Mouse (Mus musculus) CD4-positive, CD25-positive, alpha-beta regulatory T cell, adult 2 months (primary cell): Measurements from ENCODE around the gene Pik3r5.

ENCODE experiments used
- DNase-seq: peaks from one replicate; pipeline ENCODE4 v3.0.0-alpha.2; 2012; ENCODE audit warnings: low read depth, low spot score

The Pik3r5 gene

DNA sequence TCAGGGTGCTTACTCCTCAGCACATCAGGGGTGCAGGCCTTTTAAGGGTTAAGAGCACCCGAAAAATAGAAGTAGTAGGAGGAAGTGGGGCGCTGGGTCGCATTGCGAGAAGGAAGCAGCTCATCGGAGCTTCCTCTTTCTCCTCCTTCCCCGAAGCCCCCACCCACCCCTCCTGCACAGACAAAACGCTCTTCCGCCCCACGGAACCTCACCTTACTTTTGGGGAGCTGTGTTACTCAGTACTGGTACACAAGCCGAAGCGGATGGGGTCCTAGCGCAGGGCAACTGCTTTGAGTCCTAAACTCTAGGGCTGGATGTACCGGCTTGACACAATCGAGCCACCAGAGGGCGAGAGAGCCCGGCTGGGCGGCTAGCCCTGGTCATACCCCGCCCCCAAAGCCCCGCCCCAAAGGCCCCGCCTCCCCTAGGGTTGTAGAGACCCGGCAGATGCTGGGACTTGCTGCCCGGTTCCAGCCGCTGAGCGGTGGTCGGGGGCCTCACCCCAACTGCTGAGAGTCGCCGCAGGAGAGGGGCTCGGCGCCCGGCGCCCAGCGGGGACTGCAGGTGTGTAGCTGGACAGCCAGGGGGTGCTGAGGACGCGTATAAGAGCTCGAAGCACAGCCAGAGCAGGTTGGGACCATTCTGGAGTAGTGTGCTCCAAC is at the start of gene Pik3r5:
TSS of gene Pik3r5 (plus strand) at position 423 of the 662 bp plus-strand sequence.
- peak; percentile 96 for DNase-seq

DNA sequence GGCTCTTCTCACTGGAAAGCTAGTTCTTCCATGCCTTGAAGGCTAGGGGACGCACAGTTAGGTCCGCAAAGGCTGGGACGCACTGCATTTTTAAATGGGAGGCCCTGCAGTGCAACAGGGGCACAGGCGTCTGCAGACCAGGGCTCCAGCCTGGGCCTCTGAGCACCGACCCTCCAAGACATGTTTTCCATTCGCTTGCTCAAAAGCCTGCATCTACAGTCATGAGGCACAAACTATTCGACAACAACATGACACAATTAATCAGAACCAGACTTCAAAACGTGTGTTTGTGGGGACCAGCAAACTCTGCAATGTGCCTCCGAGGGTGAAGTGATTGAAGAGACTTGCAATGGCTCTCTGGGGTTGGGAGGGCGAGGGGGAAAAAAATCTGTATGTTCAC is 48.4 kb upstream of the Pik3r5 start:
- no peak for DNase-seq

DNA sequence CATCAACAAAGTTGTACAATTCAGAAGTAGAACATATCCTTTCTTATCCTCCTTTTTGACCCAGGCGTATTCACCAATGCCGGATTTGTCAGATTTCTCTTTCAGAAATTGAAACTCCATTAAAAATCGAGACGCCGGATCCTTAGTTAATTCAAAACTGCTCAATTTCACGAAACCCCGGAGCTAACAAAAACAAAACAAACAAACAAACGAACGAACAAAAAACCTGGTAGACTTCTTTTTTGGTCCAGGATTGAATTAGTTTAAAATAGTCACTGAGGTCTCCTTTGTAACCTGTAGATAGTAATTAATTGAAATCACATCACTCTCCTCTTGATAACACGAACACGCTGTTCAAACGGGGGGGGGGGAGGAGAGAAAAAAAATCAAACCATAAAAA is 47.8 kb upstream of the Pik3r5 start:
- DNase-seq = no peak

DNA sequence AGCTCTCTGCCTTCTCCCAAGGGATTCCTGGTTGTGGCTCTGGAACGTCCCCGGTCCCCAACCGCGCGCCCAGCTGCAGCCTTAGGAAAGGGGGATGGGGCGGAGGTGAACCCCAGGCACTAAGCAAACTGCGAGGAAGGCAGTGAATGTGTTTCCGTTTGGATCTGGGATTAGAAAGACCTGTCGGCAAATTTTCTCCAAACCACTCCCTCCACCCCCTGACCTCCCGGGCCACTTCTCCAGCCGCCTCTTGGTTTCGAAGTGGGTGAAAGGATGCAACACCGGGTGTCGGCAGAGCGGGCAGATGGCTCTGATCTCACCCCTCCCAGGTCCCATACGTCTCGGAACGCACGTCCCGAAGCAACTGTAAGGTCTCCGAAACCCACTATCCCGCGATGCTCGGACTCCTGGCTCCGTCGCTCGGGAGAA is 47.3 kb upstream of the Pik3r5 start:
- DNase-seq = no peak

DNA sequence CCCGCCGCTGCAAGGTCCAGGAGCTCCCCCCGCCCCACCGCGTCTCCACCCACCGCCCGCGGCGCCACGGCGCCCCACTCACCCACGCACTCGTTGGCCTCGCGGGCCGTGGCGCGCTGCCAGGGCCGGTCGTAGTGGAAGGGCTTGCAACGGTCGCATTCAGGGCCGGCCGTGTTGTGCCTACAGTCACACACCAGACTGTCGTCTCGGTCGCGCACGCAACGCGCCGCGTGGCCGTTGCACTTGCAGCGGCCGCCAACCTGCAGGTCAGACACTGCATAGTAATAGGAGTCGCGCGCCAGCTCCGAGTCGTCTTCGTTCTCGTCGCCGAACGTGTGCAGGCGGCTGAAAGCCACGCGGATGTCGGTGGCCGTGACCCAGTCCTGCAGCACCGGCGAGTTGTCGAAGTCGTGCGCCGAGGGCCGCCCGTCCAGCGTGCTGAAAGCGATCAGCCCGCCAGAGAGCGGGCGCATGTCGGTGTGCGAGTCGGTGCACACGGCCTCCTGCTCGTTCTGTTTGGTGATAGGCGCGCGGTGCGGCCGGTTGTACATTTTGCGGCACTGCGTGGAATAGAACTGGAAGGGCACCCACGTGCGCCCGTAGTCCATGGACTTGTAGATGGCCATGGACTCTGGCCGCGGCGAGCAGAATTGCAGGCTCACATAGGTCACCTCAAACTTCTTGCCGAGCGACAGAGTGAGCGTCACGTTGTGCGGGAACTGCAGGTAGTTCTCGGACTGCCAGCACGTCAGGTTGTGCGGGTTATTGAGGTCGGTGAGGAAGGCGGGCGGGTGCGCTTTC is 46.7 kb upstream of the Pik3r5 start:
- peak; percentile 63 for DNase-seq

DNA sequence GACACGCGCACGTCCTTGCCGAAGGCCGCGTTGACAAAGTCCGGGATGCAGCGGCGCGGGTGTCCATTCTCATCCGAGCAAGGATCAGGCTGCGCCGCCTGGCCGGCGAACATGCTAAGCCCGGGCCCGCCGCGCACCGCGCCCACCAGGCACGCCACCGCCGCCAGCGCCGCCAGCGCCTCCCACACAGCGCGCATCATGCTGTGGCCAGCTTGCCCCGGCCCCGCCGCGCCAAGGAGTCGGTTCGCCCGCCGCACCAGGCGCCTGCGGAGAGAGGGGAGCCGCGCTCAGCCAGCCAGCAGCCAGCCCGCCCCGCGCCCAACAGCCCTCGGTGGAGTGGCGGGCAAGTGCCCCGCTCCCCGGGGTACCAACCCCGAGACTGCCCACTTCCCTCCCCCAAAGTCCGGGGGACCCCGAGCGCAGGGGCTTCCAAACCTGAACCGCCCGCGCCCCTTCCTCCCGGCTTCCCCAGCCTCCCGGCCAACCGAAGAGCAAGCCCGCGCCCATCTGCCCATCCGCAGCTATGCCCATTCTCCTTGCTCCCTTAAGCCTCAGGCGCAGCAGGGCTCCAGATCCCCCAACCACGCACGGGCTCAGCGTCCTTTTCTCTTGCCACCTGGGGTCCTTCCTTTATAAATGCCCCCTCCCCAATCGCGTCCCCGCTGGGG is 45.9 kb upstream of the Pik3r5 start:
- DNase-seq = peak; percentile 39

DNA sequence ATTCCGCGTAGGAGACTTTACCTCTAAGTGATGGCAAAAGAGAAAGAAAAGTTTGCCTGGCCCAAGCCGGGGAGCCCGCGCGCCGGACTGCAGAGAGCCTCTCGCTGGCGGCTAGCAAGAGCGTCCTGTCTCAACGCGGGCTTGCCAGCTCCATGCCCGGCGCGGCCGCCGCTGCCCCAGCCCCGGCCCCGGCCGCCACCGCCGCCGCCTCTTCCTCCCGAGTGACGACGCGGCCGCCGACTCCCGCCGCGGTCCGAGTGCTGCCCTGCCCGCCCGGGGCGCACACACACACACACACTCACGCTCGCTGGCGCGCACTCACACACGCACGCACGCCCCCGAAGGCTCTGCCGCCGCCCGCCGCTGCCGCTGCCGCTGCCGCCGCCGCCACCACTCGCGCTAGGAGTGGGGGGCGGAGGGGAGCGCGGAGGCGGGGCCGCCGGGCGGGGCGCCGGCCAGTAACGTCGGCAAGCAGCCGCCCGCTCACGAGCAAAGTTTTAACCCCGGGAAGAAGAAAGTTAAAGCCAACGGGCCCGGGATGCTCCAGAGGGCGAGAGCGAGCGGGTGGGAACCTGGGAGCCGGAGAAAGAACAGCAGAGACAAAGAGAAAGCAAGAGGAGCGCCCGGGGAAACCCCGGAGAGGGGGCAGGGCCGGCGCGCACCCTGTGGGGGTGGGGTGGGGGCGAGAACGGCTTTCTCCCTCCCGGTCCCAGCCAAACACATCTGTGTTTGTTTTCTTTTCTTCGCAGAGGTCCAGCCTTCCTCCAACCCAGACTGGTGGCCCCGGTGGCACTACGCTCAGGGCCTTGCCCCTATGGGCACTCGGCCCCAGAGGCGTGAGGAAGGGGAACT is 45.1 kb upstream of the Pik3r5 start:
- DNase-seq = peak; percentile 72

DNA sequence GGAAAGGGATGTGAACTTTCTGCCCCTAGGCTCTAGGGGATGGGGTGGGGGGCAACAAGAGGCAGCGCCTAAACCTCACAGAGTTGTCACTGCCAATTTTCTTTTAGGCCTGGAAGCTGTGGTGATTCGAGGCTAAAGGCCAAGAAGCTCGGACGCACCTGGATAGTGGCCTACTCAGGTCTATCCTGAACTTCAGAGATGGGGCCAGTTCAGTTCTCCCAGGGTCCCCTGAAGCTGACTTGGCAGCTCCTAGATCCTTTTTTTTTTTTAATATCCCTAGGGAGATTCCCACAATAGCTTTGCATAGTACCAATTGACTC is 44.5 kb upstream of the Pik3r5 start:
- no peak for DNase-seq

DNA sequence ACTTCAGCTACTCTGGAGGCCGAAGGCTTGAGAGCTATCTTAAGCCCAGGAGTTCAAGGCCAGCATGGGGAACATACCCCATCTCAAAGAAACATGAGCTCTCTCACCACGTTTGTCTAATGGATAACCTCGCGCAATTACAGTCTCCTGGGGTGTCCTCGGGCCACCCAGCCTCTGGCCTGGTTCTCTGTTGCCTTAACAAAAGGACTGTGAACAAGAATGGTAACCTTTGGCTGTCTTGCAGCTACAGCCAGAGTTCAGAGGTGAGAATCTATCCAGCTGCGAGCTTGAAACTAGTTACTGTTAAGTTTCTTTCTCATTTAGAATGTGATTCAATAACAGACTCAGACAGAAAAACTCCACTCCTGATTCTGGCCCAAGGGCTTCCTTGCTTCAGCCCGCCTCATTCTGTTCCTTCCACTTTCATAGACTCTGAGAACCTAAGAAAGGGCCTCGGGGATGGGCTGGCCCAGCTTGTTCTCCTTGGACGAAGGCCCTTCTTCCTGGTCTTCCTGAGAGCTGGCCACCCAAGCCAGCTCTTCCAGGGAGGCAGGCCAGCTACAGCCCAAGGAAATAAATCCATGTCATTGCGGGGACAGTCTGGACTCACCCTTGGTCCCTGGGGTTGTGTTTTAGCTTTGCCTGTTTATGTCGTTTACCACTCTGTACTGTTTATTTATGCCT is 43.8 kb upstream of the Pik3r5 start:
- DNase-seq = no peak

DNA sequence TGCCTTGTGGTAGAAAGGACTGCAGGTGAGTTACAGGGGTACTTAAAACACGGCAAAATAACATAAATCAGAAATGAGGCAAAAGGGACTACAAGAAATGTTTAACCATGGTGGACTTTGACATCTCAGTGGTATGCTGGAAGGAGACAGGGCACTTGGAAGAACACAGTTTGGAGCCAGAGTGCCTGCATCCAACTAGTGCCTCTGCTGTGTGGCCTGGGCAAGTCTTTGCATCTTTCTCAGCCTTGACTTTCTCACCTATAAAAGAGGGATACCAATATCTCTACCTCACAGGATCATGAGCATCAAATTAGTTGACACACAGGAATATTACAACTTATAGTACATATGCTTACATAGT is 43.3 kb upstream of the Pik3r5 start:
- DNase-seq = no peak

DNA sequence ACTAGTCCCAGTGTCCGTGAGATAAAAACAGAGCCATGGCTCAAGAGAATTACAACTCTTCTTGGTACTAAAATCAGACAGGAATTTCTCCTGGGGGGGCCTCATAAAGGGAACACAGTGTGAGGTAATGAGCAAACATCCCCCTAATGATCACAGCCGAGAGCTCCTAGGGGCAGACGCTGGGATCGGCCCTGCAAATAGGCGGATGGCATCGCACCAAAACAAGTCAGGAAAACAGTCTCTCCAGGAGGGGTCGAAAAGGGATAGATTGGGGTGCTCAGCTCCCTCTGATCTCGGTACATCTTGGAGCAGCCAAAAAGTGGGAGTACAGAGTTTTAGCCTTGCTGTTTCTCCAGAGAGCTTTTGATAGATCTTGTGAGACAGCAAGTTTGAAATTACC is 42.3 kb upstream of the Pik3r5 start:
- DNase-seq = no peak

DNA sequence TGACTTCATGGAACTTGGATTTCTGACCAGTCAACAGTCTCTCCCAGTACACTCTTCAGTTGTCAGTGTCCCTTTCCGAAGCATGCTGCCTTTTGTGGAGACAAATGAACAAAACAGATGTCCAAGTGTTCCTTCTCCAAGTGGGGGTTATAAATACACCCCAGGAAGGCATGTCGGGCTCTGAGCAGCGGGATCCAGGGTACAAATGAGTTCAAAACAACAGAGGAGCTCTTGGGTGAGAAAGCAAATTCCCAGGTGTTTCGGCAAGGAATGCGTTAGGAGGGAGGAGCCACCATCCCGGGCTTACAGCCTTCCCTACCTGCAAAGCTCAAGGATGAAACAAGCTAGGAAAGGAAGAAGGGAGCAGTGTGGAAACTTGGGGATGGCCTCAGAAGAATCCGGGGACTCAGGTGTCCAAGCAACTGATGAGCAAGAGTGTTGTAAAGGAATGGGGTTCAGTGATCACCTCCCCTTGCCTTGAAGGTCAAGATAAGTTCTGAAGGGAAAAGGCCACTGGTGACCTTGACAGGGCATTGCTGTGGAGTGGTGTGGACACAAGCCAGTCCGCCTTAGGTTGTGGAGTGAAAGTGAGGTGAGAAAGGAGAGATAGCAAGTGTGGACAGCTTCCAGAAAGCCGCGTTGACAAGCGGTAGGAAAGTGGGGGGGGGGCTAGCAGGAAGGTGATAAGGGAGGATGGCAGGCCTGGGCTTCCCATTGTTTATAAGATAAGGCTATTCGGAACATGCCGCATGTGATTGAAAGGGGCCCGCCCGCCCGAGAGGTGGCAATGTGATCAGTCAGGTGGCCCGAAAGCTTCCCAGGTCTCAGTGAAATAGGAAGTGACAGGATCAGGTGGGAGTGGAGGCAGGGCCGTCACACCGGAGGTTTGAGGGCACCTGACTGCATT is 41.3 kb upstream of the Pik3r5 start:
- no peak for DNase-seq

DNA sequence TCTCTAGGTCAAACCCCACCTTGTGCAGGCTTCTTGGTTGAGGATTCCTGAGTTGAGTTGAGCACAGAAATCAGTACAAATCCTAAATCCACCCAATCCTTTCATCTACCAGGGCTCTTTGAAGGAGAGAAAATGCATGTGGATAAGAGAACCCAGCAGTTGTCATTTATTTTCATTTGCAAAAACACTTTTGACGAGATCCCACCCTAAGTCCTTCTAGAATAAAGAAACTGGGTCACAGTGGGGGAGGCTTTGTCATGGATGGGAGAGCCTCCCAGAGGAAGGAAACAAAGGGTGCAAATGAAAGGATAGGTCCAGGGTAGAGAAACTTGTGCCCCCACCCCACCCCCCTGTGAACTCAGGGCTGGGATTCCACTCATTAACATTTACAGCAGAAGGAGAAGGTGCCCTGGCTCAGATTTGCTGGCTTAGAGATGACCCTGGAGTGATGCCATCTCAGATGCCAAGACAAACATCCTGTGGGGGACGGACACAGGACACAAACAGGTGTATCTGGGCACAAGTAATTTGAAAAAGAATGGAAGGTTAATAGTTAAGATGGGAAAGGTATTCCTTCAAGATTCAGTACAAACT is 37.9 kb upstream of the Pik3r5 start:
- no peak for DNase-seq

DNA sequence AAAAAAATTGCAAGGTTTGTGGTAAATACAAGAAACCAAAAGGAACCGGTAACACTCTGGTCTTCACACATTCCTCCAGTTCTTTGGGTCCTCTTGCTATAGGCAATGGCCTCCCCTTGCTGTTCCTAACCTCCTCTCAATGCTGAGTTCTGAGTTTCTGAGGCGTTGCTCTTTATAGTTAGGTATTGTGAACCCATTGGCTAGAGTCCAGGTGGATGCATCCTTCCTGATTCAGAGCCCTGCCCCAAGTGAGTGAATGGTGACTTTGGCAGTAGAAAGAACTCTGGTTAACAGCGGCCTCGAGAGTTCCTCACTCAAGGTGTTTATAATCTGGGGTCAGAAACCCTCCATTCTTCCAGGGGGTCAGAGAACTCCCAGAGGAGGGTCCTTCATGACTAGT is 37.2 kb upstream of the Pik3r5 start:
- DNase-seq = no peak

DNA sequence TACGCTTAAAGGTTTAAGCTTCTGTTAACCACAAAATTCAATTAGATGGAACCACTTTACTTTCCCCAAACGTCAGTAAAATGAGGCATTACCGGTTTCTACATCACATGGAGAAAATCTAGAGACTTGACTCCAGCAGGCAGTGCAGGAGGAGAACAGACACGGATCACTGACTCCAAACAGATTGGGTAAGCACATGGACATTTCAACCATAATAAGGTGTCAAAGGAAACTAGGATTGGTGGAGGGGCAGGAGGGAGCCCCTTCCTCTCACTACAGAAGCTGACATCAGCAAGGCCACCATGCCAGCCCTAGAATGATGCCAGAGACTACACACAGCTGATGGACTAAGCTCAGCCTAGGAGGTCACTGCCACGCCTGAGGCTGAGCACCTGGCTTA is 36.4 kb upstream of the Pik3r5 start:
- no peak for DNase-seq

DNA sequence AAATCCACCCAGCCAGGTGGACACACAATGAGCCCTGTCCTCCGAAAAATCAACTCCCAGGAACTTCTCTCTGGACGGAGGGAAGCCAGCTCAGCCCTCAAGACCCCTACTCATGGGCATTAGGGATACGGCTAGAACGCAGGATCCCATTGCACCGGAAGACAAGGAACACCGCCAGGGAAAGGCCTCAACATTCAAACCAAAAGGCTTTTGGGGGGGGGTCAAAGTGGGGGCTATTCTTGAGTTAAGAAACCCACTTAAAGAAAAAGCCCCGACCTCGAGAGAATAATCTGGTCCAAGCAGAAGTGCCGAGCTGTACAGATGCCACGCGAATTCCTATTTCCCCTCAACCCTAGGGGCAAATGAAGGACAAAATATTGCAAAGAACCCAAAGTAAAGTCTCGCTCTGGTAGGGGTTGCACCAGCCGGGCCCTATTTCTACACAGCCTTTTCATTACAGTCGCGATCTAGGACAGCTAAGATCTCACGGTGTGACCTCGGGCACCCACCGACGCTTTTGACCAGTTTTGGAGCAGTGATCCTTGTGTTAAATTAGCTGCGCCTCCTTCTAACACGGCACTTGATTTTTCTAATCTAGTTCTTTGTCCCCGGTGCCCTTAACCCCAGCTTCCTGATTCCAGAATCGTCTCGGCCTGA is 32.9 kb upstream of the Pik3r5 start:
- no peak for DNase-seq

DNA sequence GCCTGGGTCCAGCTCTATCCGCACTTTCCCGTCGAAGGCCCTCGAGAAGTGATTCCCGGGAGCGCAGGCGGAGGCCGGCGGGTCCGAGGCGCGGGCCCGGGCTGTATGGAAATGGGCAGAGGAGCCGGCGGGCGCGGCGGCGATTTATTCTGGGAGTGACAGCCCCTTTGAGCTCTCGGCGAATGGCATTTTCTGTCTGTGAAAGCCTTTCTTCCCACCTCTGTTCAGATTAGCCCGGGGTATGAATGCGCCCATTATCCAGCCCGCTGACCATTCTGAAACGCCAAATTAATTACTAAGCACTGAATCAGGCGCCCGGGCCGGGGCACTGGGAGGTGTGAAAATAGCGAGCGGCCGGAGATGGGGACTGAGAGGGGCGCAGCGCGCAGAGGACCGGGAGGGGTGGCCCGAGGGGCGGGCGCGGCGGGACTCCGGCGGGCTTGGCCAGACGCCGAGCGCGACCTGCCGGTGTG is 32.3 kb upstream of the Pik3r5 start:
- DNase-seq = no peak

DNA sequence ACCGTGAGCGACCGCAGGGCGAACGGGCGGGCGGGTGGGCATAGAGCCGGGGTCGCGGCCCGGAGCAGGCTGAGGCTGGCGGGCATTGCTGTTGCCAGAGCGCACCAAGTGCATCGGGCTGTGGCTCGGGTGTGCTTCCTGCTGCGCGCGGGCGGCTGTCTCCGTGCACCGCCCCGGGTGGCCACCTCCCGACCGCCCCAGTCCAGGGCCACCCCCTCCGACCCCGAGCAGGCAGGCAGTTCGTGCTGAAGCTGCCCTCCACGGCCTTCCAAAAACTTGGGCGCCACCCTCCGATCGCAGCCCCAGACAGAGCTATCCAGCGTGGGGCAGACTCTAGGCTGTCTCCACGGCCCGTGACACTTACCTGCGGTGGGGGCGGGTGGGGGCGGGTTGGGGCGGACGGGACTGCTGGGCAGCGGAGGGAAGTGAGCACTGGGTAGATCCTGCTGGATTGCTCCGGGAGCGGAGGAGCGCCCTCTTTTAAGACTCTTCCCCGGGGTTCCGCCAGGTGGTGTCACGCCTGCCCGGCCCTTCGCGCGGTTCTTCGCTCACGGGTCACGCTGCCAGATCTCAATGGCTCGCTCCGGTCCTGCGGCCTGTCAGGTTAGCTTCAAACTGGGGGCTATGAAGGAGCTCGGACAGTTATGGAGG is 31.8 kb upstream of the Pik3r5 start:
- peak; percentile 42 for DNase-seq

DNA sequence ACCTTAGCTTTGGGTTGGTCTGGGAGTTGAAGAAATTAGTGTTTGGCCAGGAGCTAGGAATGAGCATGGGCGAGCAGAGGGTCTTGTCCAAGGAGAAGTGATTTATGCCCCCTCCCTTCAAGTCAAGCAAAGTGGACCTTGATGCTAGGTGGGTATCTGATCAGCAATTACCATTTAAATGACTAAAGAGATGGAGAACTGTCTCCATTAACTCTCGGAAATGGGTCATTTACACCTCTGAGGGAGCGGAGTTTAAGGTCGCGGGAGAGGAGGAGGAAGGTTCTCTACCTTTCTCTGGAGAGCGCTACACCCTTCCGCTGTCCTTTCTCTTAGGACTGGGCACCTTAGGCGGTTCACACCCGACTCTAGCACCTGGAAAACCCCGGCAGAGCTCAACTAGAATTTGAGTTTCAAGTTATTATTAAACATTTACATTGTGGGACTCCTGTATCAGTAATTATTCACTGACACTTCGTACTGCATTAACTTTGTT is 31.1 kb upstream of the Pik3r5 start, which contains the start of gene Ntn1:
TSS of gene Ntn1 (minus strand) at position 97 of the 493 bp plus-strand sequence.
- DNase-seq = no peak
